Mouse (Mus musculus): ENCODE measurements around the gene Ugt1a9.
"Not testable (repeated sequence)": the region's sequence is repeated elsewhere in the genome, so short reads cannot be mapped to it uniquely, and the experiment has no call there.

DNA sequence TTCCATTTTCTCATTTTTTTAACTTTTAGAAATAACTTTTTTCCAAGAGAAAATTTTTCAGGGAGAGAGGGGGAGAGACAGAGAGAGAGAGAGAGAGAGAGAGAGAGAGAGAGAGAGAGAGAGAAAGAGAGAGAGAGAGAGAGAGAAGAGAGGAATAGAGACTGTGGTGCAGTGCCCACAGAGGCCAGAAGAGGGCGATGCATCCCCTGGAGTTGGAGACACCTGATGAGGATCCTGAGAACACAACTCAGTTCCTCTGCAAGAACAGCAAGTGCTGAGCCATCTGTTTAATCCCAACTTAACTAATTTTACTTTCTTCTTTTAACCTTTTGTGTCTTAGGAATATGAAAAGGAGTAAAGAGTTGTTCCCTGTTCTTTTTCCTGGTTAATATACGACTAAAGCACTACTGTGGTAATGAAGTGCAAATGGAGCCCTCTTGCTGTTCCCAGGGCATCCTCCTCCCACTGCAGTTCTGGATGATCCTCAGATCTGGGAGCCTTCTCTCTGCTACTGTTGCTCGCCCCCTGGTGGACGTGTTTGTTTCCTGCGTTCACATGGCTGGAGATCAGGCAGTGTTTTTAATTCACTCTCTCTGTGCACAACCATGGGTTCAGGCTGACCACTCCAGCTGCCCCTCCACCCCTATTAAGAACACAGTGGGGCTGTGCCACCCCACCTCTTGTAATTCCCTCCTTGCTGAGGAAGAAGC lies 73.5 kb downstream of the Ugt1a9 start:
- peak; percentile 63 for TF ChIP-seq CTCF (IDR thresholded peaks at IDR 0.05; ENCODE audit: low read depth)
- not testable (repeated sequence) for TF ChIP-seq EP300 (optimal IDR thresholded peaks at IDR 0.05)

Data from stomach, postnatal 0 days (tissue).